Mouse (Mus musculus) heart, postnatal 25 days (tissue): ENCODE measurements around the gene Sdr39u1. TPM values are rescaled to one million over a fixed set of nuclear protein-coding genes. Genes with fewer than 3 reads are reported as not detected.

ENCODE experiments used
- DNase-seq: peaks from one replicate; pipeline ENCODE4 v3.0.0; 2022; ENCODE audit warnings: low spot score
- intact Hi-C: fragments of 180-260 bp; cut with DNase I; formaldehyde crosslinking; loops from one replicate; pipeline ENCODE4 v1.15.1; 2025
- total RNA-seq, 2 experiments: library from RNA; stranded (reverse); gene quantifications; 2 replicates each; pipeline ENCODE4 v1.2.3; 2021

Sdr39u1 gene
- 100 to 1,000 TPM; 107 to 108 TPM for total RNA-seq

DNA sequence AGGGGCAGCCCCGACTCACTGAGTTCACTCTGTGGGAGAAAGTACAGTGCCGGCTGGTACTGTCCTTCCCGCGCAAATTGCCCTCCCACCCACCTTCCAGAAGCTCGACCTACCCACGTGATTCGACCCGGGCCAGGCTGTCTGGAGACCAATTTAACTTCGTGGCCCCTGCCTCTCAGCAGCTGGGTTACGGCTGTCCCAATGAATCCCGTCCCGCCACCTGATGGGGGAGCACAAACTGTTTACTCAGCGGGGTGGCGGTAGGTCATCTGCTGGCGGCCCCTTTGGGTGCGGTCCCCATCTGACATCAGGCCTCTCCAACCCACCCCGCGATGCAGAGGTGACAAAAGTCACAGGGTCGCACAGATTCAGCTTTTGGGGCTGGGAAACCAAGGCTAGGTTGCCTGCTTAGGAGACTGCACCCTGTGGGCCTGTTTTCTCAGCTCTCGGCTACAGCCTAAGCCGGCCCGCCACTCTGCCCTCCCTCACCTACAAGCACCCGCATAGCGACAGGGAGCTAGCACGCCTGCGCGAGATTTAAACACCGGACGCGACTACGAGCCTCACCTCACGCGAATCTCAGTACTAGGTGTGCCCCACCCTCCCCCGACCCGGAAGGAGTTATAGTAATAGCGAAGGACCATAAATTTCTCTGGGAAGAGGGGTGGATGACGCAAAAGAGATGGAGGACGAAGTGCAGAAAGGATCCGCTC lies at the start of gene Sdr39u1:
Gene Sdr39u1, minus strand, starts transcription at position 593 of the 713 bp plus-strand sequence.
- intact Hi-C loops = no loop called here
- DNase-seq = peak; percentile 71

DNA sequence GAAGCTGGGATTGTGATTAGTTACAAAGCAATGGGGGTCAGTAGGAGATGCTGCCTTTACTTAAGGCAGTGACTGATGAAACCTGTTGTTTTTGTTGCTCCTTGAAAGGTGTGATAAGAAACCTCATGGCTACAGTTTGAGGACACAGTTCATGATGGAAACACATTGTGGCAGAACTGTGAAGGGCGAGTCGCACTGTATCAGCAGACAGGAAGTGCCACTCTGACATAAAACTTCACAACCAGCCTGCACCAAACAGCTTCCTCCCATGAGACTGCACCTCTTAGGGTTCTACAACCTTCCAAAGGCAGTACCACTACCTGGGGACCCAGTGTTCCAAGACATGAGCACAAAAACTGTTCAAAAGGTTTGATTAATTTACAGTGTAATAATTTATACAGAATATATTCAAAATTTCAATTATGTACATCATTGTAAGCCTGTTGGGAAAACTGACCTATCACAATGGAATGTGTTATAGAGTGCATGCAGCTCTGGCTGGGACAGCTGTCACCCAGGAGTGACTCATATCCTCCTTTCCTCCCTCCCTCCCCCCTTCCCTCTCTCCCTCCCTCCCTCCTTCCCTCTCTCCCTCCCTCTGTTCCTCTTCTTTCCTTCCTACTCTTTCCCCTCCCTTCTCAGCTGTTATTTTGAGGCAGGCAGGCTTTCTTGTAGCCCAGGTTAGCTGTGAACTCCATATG lies 46.3 kb upstream of the Sdr39u1 start:
- intact Hi-C loops = no loop called here

DNA sequence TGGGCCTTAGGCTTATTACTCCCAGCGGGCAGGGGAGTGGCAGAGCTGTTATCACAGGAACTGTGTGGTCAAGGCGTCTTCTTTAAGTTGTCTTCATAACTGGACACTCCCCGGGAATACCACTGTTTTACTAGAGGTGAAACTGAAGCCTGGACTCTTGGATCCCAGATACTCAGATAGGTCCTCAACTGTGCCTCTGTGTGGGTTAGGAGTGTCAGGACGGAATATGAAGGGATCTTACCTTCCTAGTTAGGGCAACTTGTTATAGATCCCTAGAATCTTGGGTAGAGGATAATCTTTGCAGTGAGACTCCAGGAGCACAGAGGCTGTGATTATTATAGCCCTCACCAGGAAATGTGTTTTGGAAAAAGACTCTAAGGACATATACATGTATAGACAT lies 44.5 kb upstream of the Sdr39u1 start, which contains the start of gene Cma1:
Gene Cma1, minus strand, starts transcription at position 101 of the 400 bp plus-strand sequence.
- intact Hi-C loops = no loop called here
- DNase-seq = no peak

More for the DNA sequence above, 46.3 kb upstream of the Sdr39u1 start:
- no peak for DNase-seq

DNA sequence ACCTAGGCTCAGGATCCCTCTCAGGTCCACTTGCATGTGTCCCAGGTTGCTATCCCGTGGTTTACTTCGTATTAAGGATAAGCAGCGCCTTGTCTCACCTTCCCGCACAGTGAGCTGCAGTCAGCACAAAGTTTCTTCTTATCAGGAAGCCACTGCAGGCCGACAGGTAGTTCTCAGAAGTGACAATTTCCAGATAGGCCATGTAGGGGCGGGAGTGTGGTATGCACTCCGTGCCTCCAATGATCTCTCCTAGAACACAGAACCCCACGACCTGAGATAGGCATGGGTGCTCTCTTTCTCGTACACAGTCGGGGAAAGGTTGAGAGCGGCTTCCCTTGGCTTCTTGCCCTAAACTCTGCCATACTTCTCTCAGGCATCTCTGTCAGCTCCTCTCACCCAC lies 43.5 kb upstream of the Sdr39u1 start:
- intact Hi-C loops = no loop called here

DNA sequence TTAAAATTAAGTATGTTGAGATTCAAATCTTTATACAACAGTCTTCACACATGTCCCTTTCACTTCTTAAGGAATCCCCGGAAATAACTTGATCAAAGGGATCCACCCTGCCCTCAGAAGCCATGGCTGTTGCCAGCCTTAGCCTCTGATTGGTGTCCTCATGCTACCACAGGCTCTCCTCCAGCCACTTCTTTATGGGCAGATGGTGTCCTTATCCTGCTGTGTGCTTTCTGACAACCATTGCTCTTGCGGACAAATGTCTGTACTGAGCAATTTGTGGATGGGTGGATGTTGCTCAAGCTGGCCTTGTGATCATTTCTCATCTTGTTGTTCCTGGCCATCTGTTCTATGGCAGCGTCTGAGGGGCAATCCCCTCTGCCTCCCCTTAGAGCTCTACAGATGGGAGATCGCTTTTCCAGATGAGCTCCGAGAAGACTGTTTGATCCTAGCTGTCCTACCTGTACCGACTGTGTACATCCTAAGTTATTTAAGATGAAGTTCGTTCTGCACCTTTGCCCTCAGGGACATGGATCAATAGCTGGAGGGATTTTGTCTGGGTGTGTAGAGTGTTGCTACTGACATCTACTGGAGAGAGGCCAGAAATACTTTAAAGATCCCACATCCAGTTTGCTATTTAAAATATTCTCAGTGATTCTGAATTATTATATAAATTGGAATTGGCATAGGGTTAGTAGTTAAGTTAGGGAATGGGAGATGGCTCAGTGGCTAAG lies 40.1 kb upstream of the Sdr39u1 start:
- intact Hi-C loops = no loop called here

More for the DNA sequence above, 43.5 kb upstream of the Sdr39u1 start:
- DNase-seq = no peak

DNA sequence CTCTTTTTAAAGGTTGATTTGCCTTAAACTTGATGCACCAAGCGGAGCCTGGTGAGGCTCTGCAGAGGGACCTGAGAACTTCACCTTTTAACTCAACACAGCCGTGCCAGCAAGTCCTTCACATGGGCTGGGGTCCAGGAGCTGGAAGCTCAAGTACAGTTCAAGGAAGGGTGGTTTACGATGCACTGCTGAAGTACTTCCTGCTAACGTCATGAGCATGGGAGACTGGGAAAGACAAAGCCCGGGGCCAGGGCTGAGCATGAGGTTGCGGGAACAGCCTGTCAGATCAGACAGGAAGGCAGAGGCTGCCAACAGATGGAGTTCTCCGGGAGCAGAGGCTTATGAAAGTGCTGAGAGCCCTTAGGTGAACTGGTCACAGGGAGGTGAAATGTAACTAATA lies 33.5 kb upstream of the Sdr39u1 start:
- peak; percentile 36 for DNase-seq
- intact Hi-C loops = no loop called here

More for the DNA sequence above, 40.1 kb upstream of the Sdr39u1 start:
- no peak for DNase-seq

DNA sequence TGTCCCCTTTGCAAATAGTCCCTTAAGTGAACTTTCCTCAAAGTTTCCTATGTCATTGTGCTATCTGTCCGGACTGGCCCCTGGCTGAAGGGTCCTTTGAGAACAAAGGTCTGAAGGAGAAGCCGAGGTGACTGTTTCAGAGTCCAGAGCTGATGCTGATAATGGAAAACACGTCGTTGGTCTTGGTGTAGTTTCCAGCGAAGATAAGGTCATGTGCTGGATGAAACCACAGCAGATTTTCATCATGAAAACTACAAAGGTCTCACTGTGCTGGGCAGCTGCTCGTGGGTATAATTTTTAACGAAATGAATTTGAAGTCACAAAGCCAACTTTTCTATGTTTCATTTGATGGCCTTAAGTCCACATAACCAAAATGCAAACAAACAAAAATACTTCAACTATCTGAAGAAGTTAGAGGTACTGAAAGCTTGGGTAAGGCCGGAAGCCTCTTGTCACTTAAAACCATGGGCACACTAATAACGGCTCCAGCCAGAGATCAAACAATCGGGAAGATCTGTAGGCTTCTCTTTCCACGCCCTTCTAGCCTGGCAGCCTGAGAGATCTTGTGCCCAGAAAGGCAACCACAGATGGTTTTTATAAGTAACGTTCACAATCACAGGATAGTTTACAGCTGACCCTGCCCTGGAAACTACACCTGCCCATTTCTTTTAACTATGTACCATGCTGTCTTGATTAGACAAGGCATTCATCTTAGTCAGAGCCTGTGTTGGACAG lies 29.3 kb upstream of the Sdr39u1 start:
- no peak for DNase-seq
- intact Hi-C loops = no loop called here

DNA sequence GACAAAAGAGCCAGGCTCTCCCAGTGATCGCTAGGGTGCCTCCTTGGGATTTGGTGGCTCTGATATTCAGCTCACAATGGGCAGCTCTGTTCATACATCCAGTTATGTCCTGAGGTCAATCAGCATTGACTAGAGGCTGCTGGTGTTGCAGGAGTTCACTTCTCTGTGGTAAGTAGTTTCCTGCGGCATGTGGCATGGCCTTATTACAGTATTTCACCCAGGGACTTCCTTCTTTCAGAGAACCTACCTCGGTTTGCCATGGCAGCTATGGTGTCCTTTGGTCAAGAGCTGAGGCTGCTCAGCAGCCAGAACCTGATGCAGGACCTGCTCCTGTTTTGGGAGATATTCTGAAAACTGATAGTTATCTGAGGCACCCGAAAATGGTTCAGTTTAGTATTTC lies 26.8 kb upstream of the Sdr39u1 start:
- DNase-seq = no peak
- intact Hi-C loops = no loop called here

DNA sequence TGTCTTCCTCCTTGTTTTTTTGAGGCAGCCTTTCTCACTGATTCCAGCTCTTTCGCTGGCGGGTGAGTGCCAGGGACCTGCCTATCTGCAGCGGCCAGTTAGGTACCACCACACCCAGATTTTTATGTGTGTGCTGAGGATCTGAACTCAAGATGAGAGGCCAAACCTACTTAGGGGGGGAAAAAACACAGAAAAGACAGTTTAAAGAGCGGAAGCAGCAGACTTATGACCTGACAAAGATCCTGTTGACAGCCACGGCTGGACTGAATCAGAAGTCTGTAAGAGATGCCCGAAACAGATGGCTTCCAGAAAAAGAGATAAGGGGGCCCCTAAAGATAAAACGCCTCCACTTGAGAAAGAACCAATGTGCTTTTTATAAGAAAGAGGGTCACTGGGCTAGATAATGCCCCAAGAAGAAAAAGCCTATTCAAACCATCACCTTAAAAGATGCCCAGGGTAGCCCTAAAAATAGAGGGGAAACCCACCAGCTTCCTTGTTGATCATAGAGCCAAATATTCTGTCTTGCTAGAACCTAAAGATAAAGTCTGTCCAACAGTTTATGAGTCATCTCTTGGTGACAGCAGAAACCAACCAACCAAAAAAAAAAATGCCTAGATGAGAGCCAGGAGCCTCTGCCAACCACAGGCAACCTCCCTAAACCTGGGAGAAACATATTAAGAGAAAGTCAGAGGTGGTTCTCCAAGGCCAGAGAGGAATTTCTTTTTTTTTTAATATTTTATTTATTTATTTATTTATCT lies 22.6 kb upstream of the Sdr39u1 start:
- no peak for DNase-seq
- intact Hi-C loops = loop anchor here (2.0 kb wide), 1 partner anchor 100 kb away; the partner anchor contains the start of gene Nfatc4

DNA sequence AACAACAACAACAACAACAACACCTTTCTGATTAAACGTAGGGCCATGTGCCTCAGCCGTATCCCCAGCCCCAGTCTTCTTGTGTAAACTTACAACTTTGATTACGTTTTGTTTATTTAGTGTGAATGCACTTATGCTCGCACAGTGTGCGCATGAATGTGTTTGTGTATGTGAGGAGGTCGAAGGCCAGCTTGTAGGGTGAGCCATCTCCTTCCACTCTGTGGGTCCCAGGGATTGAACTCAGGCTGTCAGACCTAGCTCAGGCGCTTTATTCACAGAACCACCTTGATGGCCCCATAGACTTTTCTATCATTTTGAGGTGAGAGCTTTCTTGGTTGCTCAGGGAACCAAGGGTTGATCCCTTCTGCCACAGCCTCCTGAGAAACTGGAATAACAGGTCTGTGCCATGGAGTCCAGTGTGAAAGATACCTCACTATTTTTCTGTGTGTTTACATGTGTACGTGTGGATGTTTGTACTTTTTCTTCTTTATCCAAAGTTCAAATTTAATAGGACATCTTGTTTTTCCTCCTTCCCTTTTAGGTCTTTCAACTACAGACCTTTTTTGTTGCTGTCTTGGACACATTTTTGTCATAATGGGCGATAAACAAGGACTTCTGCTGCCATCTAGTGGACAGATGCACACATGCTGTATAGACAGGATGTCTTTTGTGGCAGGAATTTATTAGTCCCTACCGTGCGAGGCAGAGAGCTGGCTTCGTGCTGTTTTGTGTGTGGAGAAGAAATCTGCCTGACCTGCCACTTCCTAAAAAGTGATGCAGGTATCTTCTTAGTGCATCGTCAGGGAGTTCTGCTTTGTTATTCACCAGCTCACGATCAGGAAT lies 18.4 kb upstream of the Sdr39u1 start:
- intact Hi-C loops = loop anchor here (1.0 to 5.0 kb wide), 2 partner anchors 44 to 141 kb away; no protein-coding TSS in a partner anchor

DNA sequence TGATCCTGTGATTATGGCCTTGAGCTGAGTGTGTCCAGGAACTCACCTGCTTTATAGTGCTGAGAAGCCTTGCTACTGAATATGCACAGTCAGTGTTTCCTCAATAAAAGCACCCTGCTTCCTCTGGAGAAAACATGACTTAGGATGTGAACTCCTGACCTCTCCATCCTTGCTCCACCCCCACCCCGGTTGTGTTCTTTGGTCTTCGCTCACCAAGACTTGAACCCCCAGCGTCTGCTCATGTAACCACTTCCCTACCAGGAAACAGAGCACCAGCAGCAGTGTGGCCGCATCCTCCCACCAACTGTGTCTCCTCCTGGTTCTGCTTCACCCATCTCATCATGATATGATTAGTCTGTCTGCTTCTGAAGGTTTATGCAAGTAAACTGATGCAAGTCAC lies 13.3 kb upstream of the Sdr39u1 start:
- DNase-seq = no peak
- intact Hi-C loops = no loop called here

More for the DNA sequence above, 18.4 kb upstream of the Sdr39u1 start:
- peak; percentile 20 for DNase-seq

DNA sequence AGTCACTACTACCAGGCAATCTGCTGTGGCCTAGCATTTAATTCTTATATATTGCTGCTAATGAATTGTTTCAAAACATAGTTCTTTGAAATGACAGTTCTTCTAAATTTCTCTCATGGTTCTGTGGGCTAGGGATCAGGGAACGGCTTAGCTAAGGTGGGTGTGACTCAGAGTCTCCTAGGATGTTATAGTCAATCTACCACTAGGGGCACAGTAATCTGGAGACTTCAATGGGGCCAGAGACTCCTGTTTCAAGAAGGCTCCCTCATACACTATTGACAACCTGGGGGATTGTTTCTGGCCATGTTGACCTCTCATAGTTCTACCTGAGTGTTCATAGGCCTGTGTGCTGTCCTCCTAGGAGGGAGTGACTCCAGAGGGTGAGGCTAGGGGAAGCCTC lies 5.4 kb upstream of the Sdr39u1 start:
- intact Hi-C loops = no loop called here

DNA sequence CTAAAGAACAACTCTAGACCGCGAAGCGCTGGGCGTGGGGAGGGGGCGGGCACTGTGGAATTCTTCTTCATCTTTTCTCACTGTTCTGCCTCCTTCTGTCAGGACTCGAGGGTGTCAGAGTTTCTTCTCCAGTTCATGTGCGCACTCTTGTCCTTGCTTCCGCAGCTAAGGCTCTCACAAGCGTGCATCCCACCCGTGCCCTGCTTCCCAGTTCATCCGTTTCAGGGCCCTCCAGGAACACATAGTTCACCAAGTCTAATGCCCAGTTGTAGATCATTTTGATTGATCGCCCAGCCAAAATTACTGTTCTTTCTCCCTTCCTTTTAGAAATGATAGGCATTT lies 292 bp upstream of the Sdr39u1 start:
- intact Hi-C loops = no loop called here
- no peak for DNase-seq

More for the DNA sequence above, 5.4 kb upstream of the Sdr39u1 start:
- no peak for DNase-seq

DNA sequence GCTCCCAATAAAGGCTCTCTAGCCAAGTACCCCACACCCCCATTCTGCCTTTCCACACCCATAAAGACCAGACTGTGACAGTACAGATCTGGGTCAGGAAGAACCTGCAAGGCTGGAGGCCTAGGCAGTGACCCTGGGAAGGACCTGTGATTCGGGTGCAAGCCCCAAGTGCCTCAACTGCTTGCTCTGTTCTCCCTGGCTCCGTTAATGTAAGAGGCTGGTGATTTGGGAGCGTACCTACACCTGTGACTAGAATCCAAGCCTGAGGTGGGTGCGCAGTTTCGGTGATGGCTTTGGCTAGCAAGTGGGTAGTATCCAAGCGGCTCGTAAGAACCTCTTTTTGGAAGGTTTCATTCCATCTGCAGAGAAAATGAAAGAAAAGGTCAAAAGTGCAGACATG lies 1.1 kb downstream of the Sdr39u1 start:
- intact Hi-C loops = no loop called here
- DNase-seq = no peak

DNA sequence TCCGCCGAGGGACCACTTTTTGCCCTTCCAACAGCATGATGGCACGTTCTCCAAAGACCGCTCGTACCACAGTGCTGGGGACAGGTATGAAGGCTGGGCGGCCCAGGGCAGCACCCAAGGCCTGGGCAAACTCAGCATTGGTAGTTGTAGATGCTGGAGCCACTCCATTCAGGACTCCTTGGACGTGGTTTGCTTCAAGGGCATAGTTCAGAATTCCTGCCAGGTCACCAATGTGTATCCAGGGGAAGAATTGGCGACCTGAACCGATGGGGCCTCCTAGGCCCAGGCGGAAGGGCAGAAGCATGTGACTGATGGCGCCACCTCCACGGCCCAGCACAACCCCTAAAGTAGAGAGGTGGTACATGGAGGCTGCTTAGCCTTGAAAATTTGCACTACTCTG lies 2.4 kb downstream of the Sdr39u1 start:
- DNase-seq = no peak
- intact Hi-C loops = no loop called here

DNA sequence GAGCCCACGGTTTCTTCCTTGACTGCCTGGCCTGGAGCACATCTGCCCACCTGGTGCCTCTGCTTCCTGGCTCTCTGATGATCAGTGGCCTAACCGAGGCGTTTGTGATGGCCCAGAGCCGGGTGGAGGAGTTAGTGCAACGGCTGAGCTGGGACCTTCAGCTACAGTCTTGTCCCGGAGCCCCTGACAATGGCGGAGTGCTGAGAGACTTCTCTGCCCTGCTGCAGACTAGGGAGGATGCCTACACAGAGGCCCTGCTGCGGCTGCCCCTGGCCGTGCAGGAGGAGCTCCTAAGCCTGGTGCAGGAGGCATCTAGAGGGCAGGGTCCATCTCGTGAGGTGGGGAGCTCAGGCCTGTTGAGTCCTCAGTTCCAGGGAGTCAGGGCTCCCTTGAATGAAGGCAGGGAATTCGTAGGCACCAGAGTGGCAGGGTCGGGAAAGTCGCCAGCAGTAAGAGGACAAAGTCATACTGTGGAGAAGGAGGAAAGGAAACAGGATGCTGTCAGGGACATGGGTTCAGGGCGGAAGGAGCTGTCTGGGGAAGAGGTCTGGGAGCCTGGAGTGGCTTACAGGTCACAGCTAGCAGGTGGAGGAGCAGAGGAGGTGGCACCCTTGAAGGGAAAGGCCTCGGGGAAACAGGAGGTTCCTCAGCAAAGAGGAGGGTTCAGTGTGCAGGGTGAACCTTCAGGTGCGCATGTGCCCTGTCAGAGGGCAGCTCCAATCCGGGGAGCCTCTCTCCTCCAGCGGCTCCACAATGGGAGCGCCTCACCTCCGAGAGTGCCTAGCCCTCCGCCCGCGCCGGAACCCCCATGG lies 13.3 kb downstream of the Sdr39u1 start:
- intact Hi-C loops = no loop called here
- no peak for DNase-seq

DNA sequence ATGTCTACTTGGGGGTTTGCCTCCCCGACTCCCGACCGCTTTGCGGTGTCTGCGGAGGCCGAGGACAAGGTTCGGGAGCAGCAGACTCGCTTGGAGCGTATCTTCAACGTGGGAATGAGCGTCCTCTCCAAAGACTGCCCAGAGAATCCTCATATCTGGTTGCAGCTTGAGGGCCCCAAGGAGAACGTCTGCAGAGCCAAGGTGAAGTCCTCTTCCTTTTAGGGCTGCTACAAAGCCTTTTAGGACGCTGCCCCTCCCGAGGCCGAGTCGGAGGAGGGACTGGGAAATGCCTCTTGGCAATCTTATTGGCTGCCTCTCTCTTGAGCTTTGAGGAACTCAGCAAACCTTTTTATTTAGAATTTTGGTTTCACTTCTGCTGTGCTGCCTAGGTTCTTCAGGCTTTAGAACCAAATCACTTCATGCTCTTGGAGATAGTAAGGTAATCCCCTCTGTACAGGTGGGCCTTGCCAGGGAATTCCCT lies 14.3 kb downstream of the Sdr39u1 start:
- intact Hi-C loops = no loop called here
- peak; percentile 63 for DNase-seq
